Mouse (Mus musculus): ENCODE measurements at regions not wholly inside any gene's neighbourhood (a gene's known extent, or its start where the extent isn't known, plus 50 kb on each side); places are given as distances from the start of the nearest gene placed in this dataset.

DNA sequence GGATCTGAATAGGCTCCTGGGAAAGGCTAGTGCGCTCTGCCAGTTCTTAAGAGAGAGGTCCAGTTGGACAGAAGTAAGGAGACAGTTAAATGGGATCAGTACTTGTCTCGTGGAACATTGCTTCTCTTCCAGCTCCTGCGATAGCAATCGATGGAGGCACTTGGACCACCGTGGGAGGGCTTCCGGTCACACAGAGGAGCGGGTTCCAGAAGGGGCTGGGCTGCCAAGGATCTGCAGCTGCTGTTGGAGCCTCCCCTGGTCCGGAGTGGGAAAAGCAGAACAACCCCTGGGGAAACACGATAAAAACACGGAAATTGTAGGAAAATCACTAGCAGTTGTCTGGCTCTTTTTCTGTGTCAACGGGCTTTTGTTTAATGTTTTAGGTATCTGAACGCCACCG, 252.3 kb upstream of the Gm5148 start:
- peak in 1 of 2 experiments; percentile 7 for DNase-seq (ENCODE audit: low spot score in 2 of 2)

DNA sequence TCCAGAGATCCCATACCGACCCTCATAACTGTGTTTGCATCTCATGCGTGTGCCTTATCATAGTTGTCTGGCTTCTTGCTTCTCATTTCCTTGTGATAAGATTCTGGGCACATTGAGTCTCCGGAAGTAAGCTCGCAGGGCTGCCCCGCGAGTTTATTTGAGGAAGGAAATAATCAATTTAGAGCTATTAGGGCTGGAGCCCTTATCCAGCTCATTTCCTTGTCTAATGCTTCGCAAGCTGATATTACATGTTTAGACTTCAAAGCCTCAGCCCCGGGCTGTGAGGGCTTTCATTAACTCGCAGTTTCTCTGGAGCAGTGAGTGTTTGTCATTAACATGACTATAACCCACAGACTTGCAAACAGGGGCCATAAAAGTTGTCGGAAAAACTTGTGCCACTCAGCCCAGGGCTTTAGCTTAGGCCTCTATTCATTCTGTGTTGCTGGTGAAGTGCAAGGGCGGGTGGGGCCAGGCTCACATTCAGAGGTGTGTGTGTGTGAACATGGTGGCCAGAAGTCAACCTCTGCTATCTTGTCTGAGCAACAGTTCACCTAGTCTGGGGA, 251.0 kb upstream of the Gm5148 start:
- DNase-seq (ENCODE audit: low spot score in 2 of 2) = peak in 1 of 2 experiments; percentile 7

DNA sequence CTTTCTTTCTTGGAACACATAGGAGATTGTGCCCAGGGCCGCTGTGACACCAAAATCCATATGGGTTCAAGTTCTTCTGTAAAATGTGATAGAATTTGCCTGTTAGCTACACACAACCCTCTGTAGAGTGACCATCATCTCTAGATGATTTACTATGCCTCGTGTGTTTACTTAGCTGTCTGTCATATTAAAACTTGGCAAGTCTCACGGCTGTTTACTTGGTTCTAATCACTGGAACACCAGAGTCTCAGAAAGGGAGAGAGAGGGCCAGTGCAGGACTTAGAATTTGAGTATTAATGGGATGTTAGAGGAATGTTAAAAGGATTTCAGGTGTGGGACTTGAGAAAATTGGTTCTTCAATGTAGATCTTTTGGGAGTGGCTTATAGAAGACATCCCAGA, 248.6 kb upstream of the Gm5148 start:
- DNase-seq (ENCODE audit: low spot score in 2 of 2) = no peak

DNA sequence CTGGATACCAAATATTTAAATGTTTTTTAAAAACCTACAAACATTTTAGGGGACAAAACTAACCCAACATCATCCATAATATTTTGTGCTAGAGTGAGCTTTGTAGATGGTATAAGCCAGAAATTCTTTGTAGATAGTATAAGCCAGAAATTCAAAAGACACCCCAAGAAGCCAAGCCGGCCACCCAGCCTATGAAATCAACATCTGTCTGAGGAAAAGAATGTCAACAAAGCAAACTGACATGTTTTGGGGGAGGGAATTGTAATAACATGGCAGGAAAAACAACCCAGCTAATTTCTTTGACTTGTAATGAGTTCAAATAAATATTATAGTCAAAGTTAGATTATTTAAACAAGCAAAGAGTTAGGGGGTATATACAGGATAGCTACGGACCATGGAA, 246.9 kb upstream of the Gm5148 start:
- DNase-seq (ENCODE audit: low spot score in 2 of 2) = no peak

DNA sequence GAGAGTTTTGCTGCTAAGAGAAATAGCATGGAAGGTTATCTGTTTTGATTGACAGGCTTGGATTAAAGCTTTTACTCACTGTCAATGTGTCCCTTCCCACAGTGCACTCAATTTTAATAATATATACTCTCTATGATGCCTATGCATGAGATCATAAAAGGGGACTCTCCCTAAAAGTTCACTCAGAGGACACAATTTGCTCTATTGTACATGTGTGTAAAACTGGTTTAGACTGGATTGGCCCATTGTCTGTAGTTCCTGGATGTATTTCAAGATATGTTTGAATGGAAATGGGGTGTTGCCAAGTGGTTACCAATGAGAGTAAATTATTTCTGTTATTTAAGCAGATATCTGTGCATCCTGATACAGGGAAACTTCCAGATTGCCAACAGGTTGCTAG, 244.4 kb upstream of the Gm5148 start:
- DNase-seq (ENCODE audit: low spot score in 2 of 2) = no peak

DNA sequence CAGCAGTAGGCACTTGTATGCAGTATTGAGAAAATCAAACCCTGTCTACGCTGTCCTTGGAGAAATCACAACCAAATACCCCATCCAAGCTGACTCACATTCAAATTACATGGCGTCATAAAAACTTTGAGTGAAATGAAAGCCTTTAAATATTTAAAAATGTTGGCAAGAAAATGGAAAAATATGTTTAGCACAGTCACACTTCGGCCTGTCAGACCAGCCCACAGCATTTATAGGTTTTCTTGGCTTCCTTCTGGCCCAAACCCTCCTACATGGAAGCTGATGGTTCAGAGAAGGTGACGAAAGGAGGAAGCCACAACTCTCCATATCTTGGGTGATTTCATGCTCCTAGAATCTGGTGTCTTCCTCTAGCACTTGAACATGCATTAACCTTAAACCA, 240.9 kb upstream of the Gm5148 start:
- DNase-seq (ENCODE audit: low spot score in 2 of 2) = no peak

DNA sequence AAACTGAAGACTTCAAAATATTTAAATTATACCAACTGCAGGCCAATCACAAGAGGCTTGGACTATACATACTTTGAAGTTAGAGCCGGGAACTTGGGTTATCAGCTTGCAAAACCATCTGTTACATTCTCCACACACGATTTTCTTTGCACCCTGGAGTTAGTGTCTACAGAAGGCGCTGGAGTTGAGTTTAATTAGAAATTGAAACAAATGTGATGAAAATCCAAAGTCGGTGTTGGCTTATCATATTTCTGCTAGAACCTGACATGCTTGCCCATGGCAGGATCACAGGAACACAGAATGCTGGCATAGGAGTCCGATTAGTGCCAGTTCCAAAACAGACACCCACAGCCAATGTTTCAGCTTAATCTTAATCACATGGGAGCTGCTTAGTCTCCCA, 239.8 kb upstream of the Gm5148 start:
- no peak for DNase-seq (ENCODE audit: low spot score in 2 of 2)

DNA sequence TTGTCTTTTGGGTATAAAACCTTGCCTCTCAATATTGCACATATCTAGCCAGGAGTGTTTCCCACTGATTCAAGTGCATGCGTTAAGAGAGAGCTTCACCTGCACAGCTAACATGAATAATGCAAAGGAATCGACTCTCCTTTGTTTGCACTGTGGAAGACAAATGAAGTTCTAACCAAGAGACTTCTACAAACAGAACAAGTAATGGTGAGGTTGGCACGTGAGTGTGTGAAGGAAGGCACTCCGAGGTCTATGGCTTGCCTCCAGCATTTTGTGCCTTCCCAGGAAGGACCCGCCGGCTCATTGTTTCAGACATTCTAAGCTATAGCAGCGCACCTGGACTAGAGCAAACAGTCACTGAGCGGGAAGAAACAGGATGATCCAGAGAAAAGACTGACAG, 238.5 kb upstream of the Gm5148 start:
- DNase-seq (ENCODE audit: low spot score in 2 of 2) = no peak

DNA sequence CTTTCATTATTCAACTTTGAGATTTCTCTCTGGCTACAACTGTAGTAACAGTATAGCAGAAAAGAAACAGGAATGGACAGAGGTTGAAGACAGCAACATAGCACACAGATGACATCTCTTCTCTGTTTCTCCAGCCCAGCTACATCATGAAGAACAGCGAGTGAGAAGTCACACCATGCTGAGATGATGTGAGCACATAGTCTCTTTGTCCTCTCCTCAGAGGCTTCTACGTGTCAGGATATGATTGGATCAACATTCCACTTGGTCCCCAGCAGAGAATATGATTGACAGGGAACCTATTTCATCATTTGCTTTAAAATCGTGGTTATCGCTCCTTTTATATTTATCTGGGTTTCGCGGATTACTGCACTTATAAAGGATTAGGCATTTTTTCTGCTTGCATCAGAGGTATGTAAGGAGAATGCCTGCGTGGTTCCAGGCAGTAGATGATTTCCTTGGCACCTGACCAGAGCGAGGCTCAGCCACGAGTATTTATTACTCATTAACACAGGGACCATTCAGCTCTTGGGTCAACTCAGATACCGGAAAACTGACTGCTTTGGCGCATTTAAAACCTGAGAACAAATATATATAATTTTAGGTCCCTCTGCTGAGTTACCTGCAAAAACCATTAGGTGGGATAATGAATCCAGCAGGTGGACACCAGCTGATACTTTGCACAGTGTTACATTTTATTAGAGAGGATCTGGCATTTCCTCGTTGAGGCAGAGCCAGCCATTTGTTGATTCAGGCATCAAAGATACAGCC, 237.9 kb upstream of the Gm5148 start:
- DNase-seq (ENCODE audit: low spot score in 2 of 2) = no peak

DNA sequence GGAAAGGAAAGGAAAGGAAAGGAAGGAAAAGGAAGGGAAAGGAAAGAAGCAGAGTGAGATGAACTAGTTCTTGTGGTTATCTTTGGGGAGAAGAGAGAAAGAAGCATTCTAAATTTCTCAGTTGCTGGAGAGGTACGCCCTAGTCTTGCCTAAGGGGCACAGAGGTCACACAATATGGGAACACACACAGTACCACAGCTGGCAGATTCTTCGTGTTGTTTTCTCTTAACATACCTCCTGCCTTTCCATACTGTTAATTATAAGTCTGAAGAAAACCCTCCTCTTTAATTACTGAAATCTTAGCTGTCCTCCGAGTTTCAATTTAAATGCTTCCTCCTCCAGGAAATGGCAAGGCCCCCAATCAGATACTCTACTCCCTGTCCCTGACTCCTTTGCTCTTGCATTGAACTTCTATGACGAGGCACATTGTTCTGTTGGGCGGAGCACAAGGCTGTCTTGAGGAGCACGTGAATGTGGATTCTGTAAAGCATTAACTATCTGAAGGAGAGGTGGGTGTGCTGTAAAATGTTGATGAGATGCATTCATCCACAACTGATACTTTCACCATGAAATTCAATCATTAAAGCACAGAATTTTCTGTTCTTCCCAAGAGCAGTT, 234.2 kb upstream of the Gm5148 start:
- no peak for DNase-seq (ENCODE audit: low spot score in 2 of 2)

DNA sequence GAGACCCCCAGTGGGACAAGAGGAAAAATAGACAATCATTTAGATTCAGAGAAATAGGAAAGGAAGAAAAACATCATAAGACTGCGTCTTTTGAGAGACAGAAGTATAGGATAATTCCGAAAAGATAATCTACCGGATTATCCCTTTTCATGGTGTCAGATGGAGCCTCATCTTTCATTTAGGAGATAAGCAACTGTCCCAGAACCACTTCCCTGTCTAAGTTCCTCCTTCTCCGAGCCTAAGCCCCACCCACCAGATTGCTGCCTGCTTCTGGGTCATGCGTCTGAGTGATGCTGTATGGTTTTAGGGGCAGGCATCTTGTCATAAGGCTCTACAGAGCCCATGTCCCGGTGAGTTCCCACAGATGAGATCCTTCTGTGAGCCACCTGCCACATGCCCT, 232.3 kb upstream of the Gm5148 start:
- DNase-seq (ENCODE audit: low spot score in 2 of 2) = no peak

DNA sequence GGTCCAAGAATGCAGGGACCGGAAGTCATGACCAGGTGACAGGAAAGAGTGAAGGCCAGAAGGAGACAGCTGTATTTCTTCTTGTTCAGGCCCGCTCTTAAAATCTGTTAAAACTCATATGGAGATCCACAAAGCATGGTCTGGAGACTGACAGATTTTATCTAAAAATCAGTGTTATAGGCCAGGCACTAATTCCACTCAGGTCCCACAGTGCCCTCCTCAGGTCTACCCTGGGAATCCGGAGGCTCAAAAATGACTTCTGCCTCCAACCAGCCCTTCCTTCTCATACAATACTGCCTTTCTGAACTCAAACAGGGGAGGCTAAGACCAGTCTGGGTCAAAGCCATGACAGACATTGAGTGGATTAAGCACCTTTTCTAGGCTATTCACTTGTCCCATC, 228.6 kb upstream of the Gm5148 start:
- DNase-seq (ENCODE audit: low spot score in 2 of 2) = no peak

DNA sequence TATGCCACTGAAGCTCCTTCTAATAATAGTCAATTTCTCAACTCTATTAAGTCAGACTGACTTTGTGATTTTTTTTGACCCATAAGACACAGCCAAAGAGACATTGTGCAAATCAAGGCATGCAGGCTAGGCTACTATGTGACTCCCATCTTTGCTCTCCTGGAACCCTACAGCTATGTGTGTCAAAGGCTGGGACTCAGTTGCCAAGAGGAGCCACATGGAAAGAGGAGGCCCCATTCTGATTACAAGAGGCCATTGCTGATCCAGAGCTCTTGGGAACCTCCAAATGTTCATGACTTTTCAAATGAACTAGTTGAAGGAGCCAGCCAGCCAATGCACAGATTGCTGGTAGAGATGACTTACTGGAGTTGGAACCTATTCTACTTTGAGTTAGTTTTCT, 228.0 kb upstream of the Gm5148 start:
- no peak for DNase-seq (ENCODE audit: low spot score in 2 of 2)

DNA sequence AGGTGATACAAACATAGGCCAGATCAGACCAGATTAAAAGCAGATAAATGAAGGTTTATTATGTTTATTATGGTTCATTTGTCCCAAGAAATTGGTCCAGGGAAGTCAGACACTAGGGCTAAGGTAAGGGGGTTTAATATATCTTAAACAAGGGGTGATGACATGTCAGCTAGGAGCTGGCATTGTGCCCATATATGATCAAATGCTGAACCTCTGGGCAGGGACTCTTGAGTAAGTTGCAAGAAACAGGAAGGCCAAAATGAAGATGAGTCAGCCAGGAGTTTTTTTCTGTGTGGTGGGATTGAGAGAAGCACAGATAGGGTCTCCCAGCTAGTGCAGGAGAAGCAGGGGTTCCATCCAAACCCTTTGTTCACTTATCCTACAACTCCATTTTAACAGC, 219.4 kb upstream of the Gm5148 start:
- no peak for DNase-seq (ENCODE audit: low spot score in 2 of 2)

DNA sequence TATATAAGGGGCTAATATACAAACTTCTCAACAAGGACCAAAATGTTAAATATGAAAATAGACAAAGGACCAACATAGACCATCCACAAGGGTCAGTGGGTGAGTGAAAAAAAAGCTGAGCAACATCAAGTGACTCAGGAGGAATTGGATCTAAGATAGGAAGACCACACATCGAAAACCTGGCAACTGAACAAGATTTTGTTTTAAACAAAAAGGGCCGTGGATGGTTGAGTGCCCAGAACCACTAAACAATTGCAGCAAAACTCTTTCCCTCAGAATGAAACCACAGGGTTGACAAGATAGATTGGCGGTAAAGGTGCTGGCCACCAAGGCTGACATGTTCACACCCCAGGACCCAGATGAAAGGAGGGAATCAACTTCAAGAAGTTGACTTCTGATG, 215.7 kb upstream of the Gm5148 start:
- DNase-seq (ENCODE audit: low spot score in 2 of 2) = no peak

DNA sequence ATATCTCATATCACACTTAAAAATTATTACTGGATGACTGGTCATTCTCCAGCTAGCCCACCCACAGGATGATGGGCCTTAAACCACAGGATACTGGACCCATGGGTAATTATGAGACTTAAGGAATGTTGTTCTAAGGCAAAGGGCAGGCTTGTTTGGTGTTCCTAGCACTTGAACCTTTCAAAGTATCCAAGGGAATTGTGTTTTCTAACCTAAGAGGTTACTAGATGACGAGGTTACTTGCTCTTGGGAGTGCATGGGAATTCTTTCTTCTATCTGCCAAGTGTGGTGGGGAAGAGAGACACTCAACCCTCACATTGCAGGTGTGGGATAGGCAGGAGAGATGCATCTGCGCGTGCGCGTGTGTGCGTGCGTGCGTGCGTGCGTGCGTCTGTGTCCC, 214.6 kb upstream of the Gm5148 start:
- no peak for DNase-seq (ENCODE audit: low spot score in 2 of 2)

DNA sequence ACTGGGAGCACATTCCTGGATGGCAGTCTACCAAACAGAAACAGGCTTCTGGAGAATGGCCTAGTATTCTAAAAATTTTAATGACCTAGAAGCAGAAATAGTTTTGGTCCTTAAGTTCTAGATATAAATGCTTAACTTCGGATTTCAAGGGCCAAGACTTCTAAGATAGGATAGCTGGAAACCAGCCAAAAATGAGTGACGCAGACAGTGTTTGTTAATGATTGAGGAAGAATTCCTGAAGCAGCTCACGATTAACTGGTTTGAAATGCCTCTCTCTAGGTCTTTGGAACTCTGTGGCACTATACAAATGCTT, 213.9 kb upstream of the Gm5148 start:
- DNase-seq (ENCODE audit: low spot score in 2 of 2) = no peak

DNA sequence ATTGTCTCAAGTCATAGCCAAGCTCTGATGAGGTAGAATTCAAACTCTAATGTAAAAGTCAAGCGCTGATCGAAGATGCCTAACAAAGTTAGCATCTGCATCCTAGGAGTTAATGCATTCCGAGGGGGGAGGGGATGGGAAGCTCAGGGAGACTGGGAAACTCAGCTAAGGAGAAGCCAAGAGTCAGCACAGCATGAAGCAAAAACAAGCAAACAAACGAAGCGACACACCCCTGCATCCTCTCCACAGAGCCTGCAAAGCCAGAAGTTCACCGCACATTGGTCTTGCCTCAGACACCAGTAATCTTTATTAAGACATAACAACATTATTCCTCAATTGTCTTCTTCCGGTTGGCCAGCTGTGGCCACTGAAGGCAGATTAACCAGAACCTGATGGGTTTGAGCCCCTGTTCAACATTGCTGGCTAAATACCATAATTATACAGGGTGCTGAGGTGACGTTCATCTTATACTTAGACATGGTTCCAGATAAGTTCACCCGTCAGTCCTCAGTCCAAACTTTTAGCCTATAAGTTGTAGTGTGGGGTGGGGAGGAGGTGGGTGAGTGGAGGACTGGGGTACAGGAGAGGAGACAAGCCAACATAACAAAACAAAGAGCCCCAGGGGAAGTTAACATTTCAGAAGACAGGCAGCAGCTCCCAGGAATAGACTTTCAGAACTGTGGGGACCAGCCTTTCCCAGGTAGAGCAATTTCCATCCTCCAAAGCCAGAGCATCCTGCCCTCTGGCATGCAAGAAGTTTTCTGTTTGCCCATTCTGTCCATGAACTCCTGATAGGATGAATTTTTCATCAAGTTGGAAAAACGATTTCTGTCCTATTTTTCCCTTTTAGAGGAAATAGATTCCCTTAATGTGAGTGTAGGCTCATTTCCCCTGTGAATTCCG, 213.3 kb upstream of the Gm5148 start:
- no peak for DNase-seq (ENCODE audit: low spot score in 2 of 2)

DNA sequence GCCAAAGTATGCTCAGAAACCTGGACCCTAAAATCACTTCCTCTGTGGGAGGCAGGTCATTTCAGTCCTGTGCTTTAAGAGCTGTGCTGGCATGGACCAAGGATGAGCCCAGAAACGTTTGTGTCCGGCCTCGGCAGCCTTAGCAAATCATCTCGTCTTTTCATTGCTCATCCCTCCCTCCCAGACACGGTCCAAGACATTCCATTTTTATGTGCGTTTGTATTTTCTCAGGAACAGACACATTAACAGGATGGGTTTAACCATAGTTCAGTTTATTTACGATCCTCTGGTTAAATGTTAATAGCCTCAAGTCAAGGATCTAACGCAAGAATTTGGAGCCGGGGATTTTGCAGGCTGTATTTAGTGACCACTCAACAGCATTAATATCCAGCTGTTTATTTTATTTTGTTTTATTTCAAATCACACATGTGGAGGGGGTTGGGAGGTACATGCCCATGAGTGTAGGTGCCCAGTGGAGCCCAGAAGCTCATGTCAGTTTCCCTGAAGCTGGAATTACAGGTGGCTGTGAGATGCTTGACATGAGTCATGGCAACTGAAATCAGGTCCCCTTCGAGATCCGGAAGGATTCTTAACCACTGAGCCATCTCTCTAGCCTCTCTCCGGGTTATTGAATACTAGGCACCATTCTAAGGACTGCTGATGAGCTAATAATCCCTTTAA, 212.1 kb upstream of the Gm5148 start:
- no peak for DNase-seq (ENCODE audit: low spot score in 2 of 2)

DNA sequence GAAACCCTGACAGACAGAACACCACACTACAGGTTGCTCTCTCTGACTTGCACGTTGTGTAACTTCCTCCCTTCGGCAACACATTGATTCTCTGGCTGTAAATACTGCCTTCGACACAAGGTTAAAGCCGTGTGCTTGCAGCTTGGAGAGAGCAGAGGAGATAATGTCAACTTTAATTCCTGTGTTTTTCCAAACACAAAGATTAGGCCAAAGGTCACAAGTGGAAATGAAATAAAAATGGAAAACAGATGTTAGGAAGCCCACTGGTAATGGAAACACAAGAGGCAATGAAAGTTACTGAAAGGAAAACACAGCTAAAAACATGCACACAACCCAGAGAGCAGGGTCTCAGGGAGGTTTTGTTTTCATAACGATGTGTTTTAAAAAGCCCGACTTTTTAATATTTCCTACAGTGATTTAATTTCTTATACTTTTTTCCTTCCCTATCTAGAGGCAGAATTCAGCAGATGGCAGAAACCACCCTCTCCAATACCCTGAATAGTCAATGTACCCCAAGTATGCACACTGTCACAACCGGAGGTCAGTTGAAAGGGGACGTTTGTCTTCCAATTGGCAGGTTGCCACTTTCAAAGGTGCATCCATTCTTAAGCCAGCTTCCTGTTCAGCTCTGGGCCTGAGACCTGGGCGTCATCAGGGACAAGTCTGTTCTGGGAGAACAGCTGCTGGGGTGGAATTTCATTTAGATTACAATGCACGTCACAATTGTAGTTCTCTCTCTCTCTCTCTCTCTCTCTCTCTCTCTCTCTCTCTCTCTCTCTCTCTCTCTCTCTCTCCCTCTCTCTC, 210.8 kb upstream of the Gm5148 start:
- no peak for DNase-seq (ENCODE audit: low spot score in 2 of 2)

DNA sequence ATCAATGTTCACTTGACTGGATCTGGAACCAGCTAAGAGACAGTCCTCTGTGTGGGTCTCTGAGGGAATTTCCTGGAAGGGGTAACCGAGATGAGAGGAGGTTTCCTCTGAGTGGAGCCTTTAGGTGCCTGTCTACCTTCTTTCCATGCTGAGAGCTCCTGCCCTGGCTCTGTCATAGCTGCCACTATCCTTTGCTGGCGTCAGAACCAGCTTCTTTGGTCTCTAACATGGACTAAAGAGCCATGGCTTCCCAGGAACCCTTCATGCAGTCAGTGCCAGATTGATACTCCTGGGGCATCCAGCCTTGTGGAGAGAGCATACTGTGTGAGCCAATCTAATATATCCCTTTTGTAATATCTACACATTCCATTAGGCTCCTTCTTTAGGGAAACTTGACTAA, 209.9 kb upstream of the Gm5148 start:
- no peak for DNase-seq (ENCODE audit: low spot score in 2 of 2)

Data from spleen, postnatal 36 days (tissue).